Comparison of ENCODE assay signal across 19 mouse cellular contexts in the genomic region with DNA sequence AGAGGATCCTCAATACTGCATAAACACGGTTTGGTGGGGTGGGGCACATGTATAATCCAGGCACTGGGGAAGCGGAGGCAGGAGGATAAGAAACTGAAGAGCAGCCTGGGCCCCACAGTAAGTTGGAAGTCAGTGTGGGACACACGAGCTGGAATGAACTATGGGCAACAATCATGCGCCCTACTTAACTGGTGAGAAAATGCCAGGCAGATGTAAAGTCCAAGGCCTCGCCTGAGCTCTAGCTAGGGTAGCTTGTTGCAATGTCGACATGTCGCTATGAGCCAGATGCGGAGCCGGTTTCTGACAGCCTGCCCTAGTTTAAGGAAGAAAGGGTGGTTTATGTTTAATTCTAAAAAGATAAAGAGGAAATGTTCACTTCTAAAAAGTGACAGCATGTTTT. TPM values are rescaled to one million over a fixed set of nuclear protein-coding genes. Genes with fewer than 3 reads are reported as not detected.
"Had no signal": no experiment of that assay in that cellular context is flagged by ENCODE, and none has a peak within 500 bp of the region (broad histone marks: within the 10 kb centered on the region; RNA-seq: fewer than 3 reads in every experiment).

No protein-coding gene starts in this region.

- H3K27ac ChIP-seq: limb, embryonic 10.5 days; limb, embryonic 13.5 days; liver, embryonic 15.5 days; neural tube, embryonic 13.5 days had no signal

- H3K4me3 ChIP-seq: limb, embryonic 10.5 days; limb, embryonic 13.5 days; liver, embryonic 15.5 days; neural tube, embryonic 13.5 days had no signal

- H3K9ac ChIP-seq: limb, embryonic 13.5 days; liver, embryonic 15.5 days; neural tube, embryonic 13.5 days had no signal

- DNase-seq: kidney, adult 18-20 months; kidney, adult 9 months; kidney, postnatal 14 days; kidney, postnatal 4 days; lung, adult 2 months; lung, postnatal 14 days; lung, postnatal 4 days; midbrain, embryonic 14.5 days; retina, postnatal 1 day; right cerebral cortex, postnatal 25 days; spleen, adult 18-20 months; thymus, postnatal 25 days had no signal

- H3K9me3 ChIP-seq: limb, embryonic 10.5 days; limb, embryonic 13.5 days; liver, embryonic 15.5 days; neural tube, embryonic 13.5 days had no signal

- H3K27me3 ChIP-seq: limb, embryonic 13.5 days; liver, embryonic 15.5 days; neural tube, embryonic 13.5 days had no signal

- H3K4me2 ChIP-seq: limb, embryonic 13.5 days; liver, embryonic 11.5 days; liver, embryonic 15.5 days; midbrain, embryonic 11.5 days; neural tube, embryonic 13.5 days had no signal

- H3K36me3 ChIP-seq: limb, embryonic 10.5 days; limb, embryonic 13.5 days; liver, embryonic 15.5 days; neural tube, embryonic 13.5 days had no signal

RNA-seq across cellular contexts. Expression of a gene that starts 37.9 kb away (rescaled TPM):
- total RNA-seq: megakaryocyte progenitor cell, adult 5-6 weeks had no signal
